ENCODE assay signal across 17 mouse cellular contexts in the genomic region with DNA sequence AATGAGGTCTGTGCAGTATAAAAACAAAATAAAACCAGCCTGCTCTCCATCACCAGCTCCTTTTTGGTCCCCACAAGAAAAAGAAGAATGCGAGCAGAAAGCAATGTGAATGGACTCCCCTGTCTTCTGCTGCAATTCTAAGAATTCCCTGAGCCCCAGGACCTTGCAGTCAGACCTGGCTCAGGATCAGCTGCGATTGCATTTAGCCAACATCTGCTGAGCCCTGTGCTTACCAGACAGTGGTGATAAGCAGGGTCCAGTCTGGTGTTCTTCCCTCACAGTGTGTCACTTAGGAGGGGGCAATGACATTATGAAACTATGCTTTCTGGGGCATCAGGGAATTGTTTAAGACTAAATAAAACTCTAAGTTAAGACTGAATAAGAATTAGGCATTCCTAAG.
A peak's percentile ranks its signal among the peaks of the same experiment; 100 is the strongest.
DNase-seq lines count a peak whose midpoint lies in the region; ATAC-seq and TF ChIP-seq lines count a peak whose summit lies in the region.
"Had no signal": no experiment of that assay in that cellular context is flagged by ENCODE, and none has a peak within 500 bp of the region (broad histone marks: within the 10 kb centered on the region; RNA-seq: fewer than 3 reads in every experiment).

No protein-coding gene starts in this region.

- H3K27me3 ChIP-seq in midbrain, embryonic 16.5 days (ENCODE audit: control insufficient read depth, insufficient read depth, low read depth, low read length): no peaks in the 10 kb centered on the region
- no peaks in the 10 kb centered on the region for H3K27me3 ChIP-seq in liver, embryonic 12.5 days (replicated peaks)
- H3K27me3 ChIP-seq: limb, embryonic 12.5 days had no signal

- no peak overlapping the region for H3K4me3 ChIP-seq in midbrain, embryonic 16.5 days (ENCODE audit: low read depth, low read length)
- no peak overlapping the region for H3K4me3 ChIP-seq in liver, embryonic 12.5 days
- H3K4me3 ChIP-seq: embryonic facial prominence, embryonic 10.5 days; hindbrain, embryonic 10.5 days; limb, embryonic 12.5 days; myocyte had no signal

- DNase-seq in heart, adult 18-20 months: peak; percentile 0 to 1
- no peak for DNase-seq in heart, adult 9 months (ENCODE audit: low spot score in 2 of 2)
- peak; percentile 36 for DNase-seq in brain, embryonic 14.5 days (ENCODE audit: low read depth)
- DNase-seq in heart, postnatal 10 days: peak; percentile 7 to 34
- no peak for DNase-seq in cerebellum, adult 11 months
- DNase-seq: gastrocnemius, postnatal 36 days; kidney, adult 9 months; kidney, postnatal 36 days; layer of hippocampus, adult 9-11 months; right cerebral cortex, postnatal 25 days had no signal

- H3K27ac ChIP-seq in midbrain, embryonic 16.5 days (ENCODE audit: low read length): no peak overlapping the region
- no peak overlapping the region for H3K27ac ChIP-seq in liver, embryonic 12.5 days
- H3K27ac ChIP-seq: embryonic facial prominence, embryonic 10.5 days; limb, embryonic 12.5 days; liver, embryonic 14.5 days had no signal

- intact Hi-C loops in heart, postnatal 10 days (cut with DNase I): no loop called here

- 21% methylated on average over 2 of the region's 2 CpGs for WGBS in midbrain, embryonic 16.5 days
- WGBS in liver, embryonic 12.5 days (ENCODE audit: insufficient replicate concordance): 30% methylated on average over 2 of the region's 2 CpGs

- TF ChIP-seq POLR2A in brain, embryonic 14.5 days (IDR thresholded peaks at IDR 0.05; ENCODE audit: borderline replicate concordance, extremely low read depth, insufficient read depth, insufficient read length, poor library complexity, severe bottlenecking): no peak

- H3K36me3 ChIP-seq in midbrain, embryonic 16.5 days (ENCODE audit: control insufficient read depth, insufficient read depth, low read length): no peaks in the 10 kb centered on the region
- H3K36me3 ChIP-seq in liver, embryonic 12.5 days: no peaks in the 10 kb centered on the region
- H3K36me3 ChIP-seq: embryonic facial prominence, embryonic 10.5 days; hindbrain, embryonic 10.5 days; limb, embryonic 12.5 days had no signal

- H3K4me1 ChIP-seq in midbrain, embryonic 16.5 days (ENCODE audit: control insufficient read depth, insufficient read depth, low read length): peaks cover 7% of the 10 kb centered on the region; the same call in 1 of the 2 replicates
- H3K4me1 ChIP-seq in liver, embryonic 12.5 days: no peaks in the 10 kb centered on the region
- H3K4me1 ChIP-seq: embryonic facial prominence, embryonic 10.5 days; limb, embryonic 12.5 days had no signal

- no peak overlapping the region for H3K9ac ChIP-seq in midbrain, embryonic 16.5 days (ENCODE audit: low read depth, low read length)
- H3K9ac ChIP-seq in liver, embryonic 12.5 days: no peak overlapping the region
- H3K9ac ChIP-seq: limb, embryonic 12.5 days; liver, embryonic 14.5 days had no signal

- no peak overlapping the region for H3K4me2 ChIP-seq in midbrain, embryonic 16.5 days (ENCODE audit: low read length)
- H3K4me2 ChIP-seq in liver, embryonic 12.5 days: no peak overlapping the region
- H3K4me2 ChIP-seq: limb, embryonic 12.5 days had no signal

- peak; percentile 64; the same call in 1 of the 2 replicates for ATAC-seq in midbrain, embryonic 16.5 days
- no peak for ATAC-seq in liver, embryonic 12.5 days

- no peak for TF ChIP-seq CTCF in brain, embryonic 14.5 days (IDR thresholded peaks at IDR 0.05; ENCODE audit: borderline replicate concordance, extremely low read depth, insufficient read depth, insufficient read length)

- no peaks in the 10 kb centered on the region for H3K9me3 ChIP-seq in midbrain, embryonic 16.5 days (replicated peaks; ENCODE audit: control insufficient read depth, low read length, poor library complexity, severe bottlenecking)
- H3K9me3 ChIP-seq in liver, embryonic 12.5 days (replicated peaks): no peaks in the 10 kb centered on the region
- H3K9me3 ChIP-seq: embryonic facial prominence, embryonic 10.5 days; hindbrain, embryonic 10.5 days; limb, embryonic 12.5 days had no signal

Comparison
In these comparisons a context has a peak if more than half of its experiments do, and no peak if none do; other contexts are left out.
1. DNase-seq: peak in heart, adult 18-20 months (2 of 2), brain, embryonic 14.5 days (single experiment) and heart, postnatal 10 days (2 of 2); none in heart, adult 9 months (0 of 2) and cerebellum, adult 11 months (single experiment).